Mouse (Mus musculus) megakaryocyte, embryonic 14.5 days (primary cell): Measurements from ENCODE around the gene Tcaf3.

Experiments
- FLI1 ChIP-seq: IDR thresholded peaks from 2 replicates; pipeline ENCODE4 v1.6.1; 2012; ENCODE audit warnings: low read length, inconsistent platforms, mixed read lengths
- GATA1 ChIP-seq: IDR thresholded peaks from 3 replicates; pipeline ENCODE4 v1.6.1; 2012; ENCODE audit warnings: mixed read lengths, low read length, inconsistent platforms, borderline replicate concordance

DNA sequence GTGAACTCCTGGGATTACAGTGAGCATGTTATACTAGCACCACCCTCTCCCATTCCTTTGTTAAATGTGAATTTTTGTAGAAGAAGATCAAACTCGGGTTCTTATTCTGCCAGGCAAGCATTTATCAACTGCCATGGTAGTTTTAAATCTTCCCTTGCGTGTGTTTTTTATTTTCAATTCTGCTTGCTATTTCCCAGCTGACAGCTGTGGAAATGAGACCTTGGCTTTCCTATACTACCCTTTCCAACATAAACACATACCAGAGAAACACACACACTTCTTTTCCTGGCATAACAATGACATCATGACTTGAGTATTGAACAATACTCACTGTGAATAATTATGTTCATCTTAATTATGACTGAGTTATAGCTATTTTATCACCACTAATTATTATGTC, 35.2 kb downstream of the Tcaf3 start:
- no peak for TF ChIP-seq GATA1
- no peak for TF ChIP-seq FLI1
